Mouse (Mus musculus) hindbrain, embryonic 10.5 days (tissue): ENCODE measurements around the gene Daam2. TPM values are rescaled to one million over a fixed set of nuclear protein-coding genes. Genes with fewer than 3 reads are reported as not detected.

ENCODE experiments used
- DNase-seq: peaks from one replicate; pipeline ENCODE4 v3.0.0-alpha.2; 2017; ENCODE audit warnings: low spot score
- H3K27ac ChIP-seq: fragments of 300-500 bp; sonication (generic); 2 replicates; pipeline ENCODE4 v1.5.1; 2016; ENCODE audit warnings: mild to moderate bottlenecking, moderate library complexity
- H3K27me3 ChIP-seq: fragments of 300-500 bp; sonication (generic); 2 replicates; pipeline ENCODE4 v1.6.1; 2016; ENCODE audit warnings: mild to moderate bottlenecking; ENCODE audit not compliant: poor library complexity, insufficient read depth, severe bottlenecking
- H3K36me3 ChIP-seq: fragments of 300-500 bp; sonication (generic); 2 replicates; pipeline ENCODE4 v1.6.1; 2016; ENCODE audit warnings: mild to moderate bottlenecking, moderate library complexity
- H3K4me1 ChIP-seq: fragments of 300-500 bp; sonication (generic); replicated peaks from 2 replicates; pipeline ENCODE4 v1.6.1; 2016; ENCODE audit warnings: mild to moderate bottlenecking
- H3K4me3 ChIP-seq: fragments of 300-500 bp; sonication (generic); 2 replicates; pipeline ENCODE4 v1.5.1; 2016; ENCODE audit warnings: mild to moderate bottlenecking, moderate library complexity
- H3K9me3 ChIP-seq: fragments of 300-500 bp; sonication (generic); 2 replicates; pipeline ENCODE4 v1.6.1; 2016; ENCODE audit warnings: mild to moderate bottlenecking, moderate library complexity
- WGBS: fragments of 180-500 bp; shearing (Covaris S2); methylation state at CpG from one replicate; pipeline ENCODE4 v1.1.7; 2016; 5-methylcytosine and 5-hydroxymethylcytosine counted together
- polyA plus RNA-seq: library from polyadenylated mRNA; unstranded; fragments of >200 nt; fragmentation: Nextera tagmentation; extraction: Ambion mirVana; gene quantifications from 2 replicates; pipeline ENCODE4 v1.2.1, GENCODE M21; 2016

The Daam2 gene
- polyA plus RNA-seq, 1 experiment from 2014 or later = 2.6 TPM

- WGBS = 67% methylated on average over 6 of the region's 6 CpGs
- peaks cover 40% of the 10 kb centered on the region for H3K36me3 ChIP-seq
- peaks cover 4% of the 10 kb centered on the region; the same call in 1 of the 2 replicates for H3K9me3 ChIP-seq
- H3K27ac ChIP-seq = no peak overlapping the region
- no peaks in the 10 kb centered on the region for H3K27me3 ChIP-seq
- peaks cover 22% of the 10 kb centered on the region for H3K4me1 ChIP-seq
- DNase-seq = no peak
- H3K4me3 ChIP-seq = no peak overlapping the region
These were observed 129.9 kb downstream of the Daam2 start for GRCm38 (mm10) chr17:49434236-49434635.

- DNase-seq = no peak
- no peak overlapping the region for H3K4me3 ChIP-seq
- H3K9me3 ChIP-seq = peaks cover 4% of the 10 kb centered on the region; the same call in 1 of the 2 replicates
- H3K4me1 ChIP-seq = peaks cover 32% of the 10 kb centered on the region
- H3K36me3 ChIP-seq = peaks cover 37% of the 10 kb centered on the region
- H3K27ac ChIP-seq = no peak overlapping the region
- H3K27me3 ChIP-seq = no peaks in the 10 kb centered on the region
- WGBS = 92% methylated on average over 6 of the region's 6 CpGs
These were observed 131.1 kb downstream of the Daam2 start for GRCm38 (mm10) chr17:49433071-49433470.

- DNase-seq = no peak
- H3K4me3 ChIP-seq = no peak overlapping the region
- H3K36me3 ChIP-seq = peaks cover 35% of the 10 kb centered on the region
- WGBS = 86% methylated on average over 4 of the region's 4 CpGs
- peaks cover 32% of the 10 kb centered on the region for H3K4me1 ChIP-seq
- H3K27me3 ChIP-seq = no peaks in the 10 kb centered on the region
- no peak overlapping the region for H3K27ac ChIP-seq
- peaks cover 4% of the 10 kb centered on the region; the same call in 1 of the 2 replicates for H3K9me3 ChIP-seq
These were observed 132.0 kb downstream of the Daam2 start for GRCm38 (mm10) chr17:49432071-49432711.

- no peak overlapping the region for H3K27ac ChIP-seq
- H3K36me3 ChIP-seq = peaks cover 30% of the 10 kb centered on the region
- no peak overlapping the region for H3K4me3 ChIP-seq
- 91% methylated on average over 6 of the region's 6 CpGs for WGBS
- H3K4me1 ChIP-seq = peaks cover 32% of the 10 kb centered on the region
- H3K27me3 ChIP-seq = no peaks in the 10 kb centered on the region
- DNase-seq = no peak
- H3K9me3 ChIP-seq = peaks cover 4% of the 10 kb centered on the region; the same call in 1 of the 2 replicates
These were observed 133.0 kb downstream of the Daam2 start for GRCm38 (mm10) chr17:49431176-49431575.

GRCm38 (mm10) chr17:49430136-49430535 lies 134.0 kb downstream of the Daam2 start:
- Histone ChIP-seq H3K9me3 (peaks cover under 1% of the 10 kb centered on the region; the same call in 1 of the 2 replicates), H3K36me3 (peaks cover 19% of the 10 kb centered on the region), H3K27ac (no peak overlapping the region), H3K4me3 (no peak overlapping the region), H3K27me3 (no peaks in the 10 kb centered on the region), H3K4me1 (peaks cover 32% of the 10 kb centered on the region)
- WGBS = 90% methylated on average over 6 of the region's 6 CpGs
- DNase-seq = no peak

- DNase-seq = no peak
- H3K27me3 ChIP-seq = no peaks in the 10 kb centered on the region
- H3K4me3 ChIP-seq = no peak overlapping the region
- H3K9me3 ChIP-seq = no peaks in the 10 kb centered on the region
- H3K27ac ChIP-seq = no peak overlapping the region
- H3K4me1 ChIP-seq = peaks cover 30% of the 10 kb centered on the region
- peaks cover 14% of the 10 kb centered on the region for H3K36me3 ChIP-seq
- 92% methylated on average over 6 of the region's 6 CpGs for WGBS
These were observed 134.5 kb downstream of the Daam2 start for GRCm38 (mm10) chr17:49429471-49430129.

GRCm38 (mm10) chr17:49428751-49429415 lies 135.3 kb downstream of the Daam2 start:
- Histone ChIP-seq H3K36me3 (peaks cover 8% of the 10 kb centered on the region), H3K4me1 (peaks cover 24% of the 10 kb centered on the region), H3K4me3 (peak overlapping the region; percentile 84), H3K27me3 (no peaks in the 10 kb centered on the region), H3K27ac (peak overlapping the region; percentile 92), H3K9me3 (no peaks in the 10 kb centered on the region)
- WGBS = 74% methylated on average over 13 of the region's 13 CpGs
- DNase-seq = no peak

- WGBS = under 1% methylated on average over 28 of the region's 28 CpGs
- H3K27ac ChIP-seq = peak within 1 kb of the TSS; percentile 92
- H3K9me3 ChIP-seq = no peaks in the 10 kb centered on the region
- no peaks in the 10 kb centered on the region for H3K27me3 ChIP-seq
- DNase-seq = peak; percentile 92
- peak within 1 kb of the TSS; percentile 84 for H3K4me3 ChIP-seq
- peaks cover 24% of the 10 kb centered on the region for H3K4me1 ChIP-seq
- peaks cover 4% of the 10 kb centered on the region; the same call in 1 of the 2 replicates for H3K36me3 ChIP-seq
These were observed 135.9 kb downstream of the Daam2 start, which contains the start of gene Mocs1 for GRCm38 (mm10) chr17:49428239-49428688. Mocs1 (plus strand) TSS chr17:49428362.

- WGBS = 17% methylated on average over 9 of the region's 9 CpGs
- Histone ChIP-seq H3K9me3 (no peaks in the 10 kb centered on the region), H3K4me3 (peak overlapping the region; percentile 84), H3K36me3 (no peaks in the 10 kb centered on the region), H3K27ac (peak overlapping the region; percentile 92; the same call in 1 of the 2 replicates), H3K4me1 (peaks cover 24% of the 10 kb centered on the region), H3K27me3 (no peaks in the 10 kb centered on the region)
- peak; percentile 38 for DNase-seq
These were observed 136.4 kb downstream of the Daam2 start for GRCm38 (mm10) chr17:49427631-49428238.

- Histone ChIP-seq H3K9me3 (no peaks in the 10 kb centered on the region), H3K4me3 (no peak overlapping the region), H3K36me3 (no peaks in the 10 kb centered on the region), H3K4me1 (peaks cover 13% of the 10 kb centered on the region), H3K27me3 (no peaks in the 10 kb centered on the region), H3K27ac (no peak overlapping the region)
- 90% methylated on average over 3 of the region's 3 CpGs for WGBS
- DNase-seq = no peak
These were observed 140.3 kb downstream of the Daam2 start for GRCm38 (mm10) chr17:49423872-49424271.

- Histone ChIP-seq H3K36me3 (no peaks in the 10 kb centered on the region), H3K9me3 (no peaks in the 10 kb centered on the region), H3K27me3 (no peaks in the 10 kb centered on the region), H3K27ac (no peak overlapping the region), H3K4me3 (no peak overlapping the region), H3K4me1 (peaks cover 6% of the 10 kb centered on the region; the same call in 1 of the 2 replicates)
- WGBS = 82% methylated on average over 2 of the region's 2 CpGs
- DNase-seq = no peak
These were observed 141.1 kb downstream of the Daam2 start for GRCm38 (mm10) chr17:49423067-49423325.

- 72% methylated on average over 3 of the region's 3 CpGs for WGBS
- DNase-seq = no peak
- Histone ChIP-seq H3K9me3 (no peaks in the 10 kb centered on the region), H3K27ac (0 out of 2 replicates have a peak overlapping the region, but pooled peaks have one; percentile 29), H3K4me1 (peaks cover 6% of the 10 kb centered on the region; the same call in 1 of the 2 replicates), H3K27me3 (no peaks in the 10 kb centered on the region), H3K4me3 (no peak overlapping the region), H3K36me3 (no peaks in the 10 kb centered on the region)
These were observed 141.7 kb downstream of the Daam2 start for GRCm38 (mm10) chr17:49422286-49423066.
